Mouse (Mus musculus) bone marrow macrophage, adult 2 months (primary cell): ENCODE results near the gene Olfml3. TPM values are rescaled to one million over a fixed set of nuclear protein-coding genes. Genes with fewer than 3 reads are reported as not detected.

ENCODE experiments used
- H3K27ac ChIP-seq: 2 replicates; pipeline ENCODE4 v1.5.1; 2012; ENCODE audit warnings: low read depth, low read length; ENCODE audit not compliant: insufficient read depth
- H3K4me1 ChIP-seq: 2 replicates; pipeline ENCODE4 v1.6.1; 2012; ENCODE audit warnings: low read length; ENCODE audit not compliant: control insufficient read depth, insufficient read depth
- H3K4me3 ChIP-seq: 2 replicates; pipeline ENCODE4 v1.5.1; 2012; ENCODE audit warnings: mild to moderate bottlenecking, low read length, moderate library complexity; ENCODE audit not compliant: insufficient read depth
- CTCF ChIP-seq: IDR thresholded peaks from 2 replicates; pipeline ENCODE4 v1.5.1; 2012; ENCODE audit warnings: low read depth, mild to moderate bottlenecking, low read length, moderate library complexity
- POLR2A ChIP-seq: IDR thresholded peaks from 2 replicates; pipeline ENCODE4 v1.6.1; 2012; ENCODE audit warnings: mild to moderate bottlenecking, low read depth, low read length, borderline replicate concordance
- polyA plus RNA-seq: library from polyadenylated mRNA; stranded (reverse); fragments of >200 nt; gene quantifications from 2 replicates; pipeline ENCODE4 v1.2.4, GENCODE M21; 2012; ENCODE audit not compliant: missing spikeins, insufficient read depth, insufficient read length

Olfml3 gene
- polyA plus RNA-seq, 1 experiment: 7.6 TPM

DNA sequence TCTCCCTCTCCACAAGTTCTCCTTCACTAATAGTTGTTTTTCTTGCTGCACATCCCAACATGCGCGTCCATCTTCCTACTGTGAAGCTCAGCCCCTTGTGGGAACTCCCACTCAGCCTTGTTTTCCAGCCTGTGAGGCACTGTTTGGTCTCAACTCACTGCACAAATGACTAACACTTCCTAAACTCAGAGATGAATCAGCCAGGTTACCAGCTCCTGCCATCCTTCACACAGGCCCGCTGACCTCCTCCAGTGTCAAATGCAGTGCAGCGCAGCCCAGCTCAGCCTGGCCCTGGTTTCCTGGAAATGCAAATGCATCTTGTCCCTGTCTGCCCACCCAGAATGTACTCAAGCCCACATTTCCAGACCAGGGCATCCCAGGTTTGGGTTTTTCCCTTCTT lies 55.3 kb downstream of the Olfml3 start:
- peaks cover 12% of the 10 kb centered on the region for H3K4me1 ChIP-seq
- no peak for TF ChIP-seq POLR2A
- TF ChIP-seq CTCF: no peak
- H3K27ac ChIP-seq: no peak overlapping the region
- no peak overlapping the region for H3K4me3 ChIP-seq

- Histone ChIP-seq H3K4me3 (no peak overlapping the region), H3K4me1 (peaks cover 10% of the 10 kb centered on the region), H3K27ac (no peak overlapping the region)
- TF ChIP-seq CTCF: no peak
- no peak for TF ChIP-seq POLR2A
Observed at GRCm38 (mm10) chr3:103678811-103679210, 59.0 kb downstream of the Olfml3 start.

DNA sequence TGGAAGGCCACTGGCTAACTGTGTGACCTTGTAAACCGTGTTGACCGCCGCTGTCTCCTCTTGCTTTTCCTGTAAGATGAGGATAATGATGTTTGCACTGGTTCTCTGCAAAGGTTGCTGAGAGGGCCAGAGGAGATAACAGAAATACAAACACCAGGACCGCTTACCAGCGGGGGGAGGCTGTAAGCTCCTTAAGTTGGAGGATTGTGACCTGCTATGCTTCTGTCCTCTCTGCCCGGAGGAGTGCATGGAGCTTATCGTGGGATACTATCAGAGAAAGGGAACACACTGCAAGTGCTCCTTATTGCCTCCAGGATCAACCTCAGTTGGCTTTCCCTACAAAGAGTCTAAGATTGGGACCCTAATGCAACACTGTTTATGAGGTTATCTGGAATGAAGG lies 65.1 kb downstream of the Olfml3 start:
- no peaks in the 10 kb centered on the region for H3K4me1 ChIP-seq
- no peak overlapping the region for H3K27ac ChIP-seq
- TF ChIP-seq CTCF (no peak), POLR2A (no peak)
- H3K4me3 ChIP-seq: no peak overlapping the region

Other genes starting within 250 kb of the Olfml3 start
- gene Syt6, start 162.8 kb downstream of the Olfml3 start, polyA plus RNA-seq: not detected in 2 replicates
- gene Atg4a-ps, start 91.9 kb downstream of the Olfml3 start, polyA plus RNA-seq: 0.36 and 3.3 TPM in 2 replicates
- not detected in 2 replicates for gene Gm10964, start 1.4 kb upstream of the Olfml3 start, polyA plus RNA-seq
- gene Hipk1, start 53.6 kb upstream of the Olfml3 start, polyA plus RNA-seq: 63.3 and 82.6 TPM in 2 replicates
- gene Dclre1b, start 71.4 kb upstream of the Olfml3 start, polyA plus RNA-seq: 17.5 and 19.1 TPM in 2 replicates
- 8.4 and 11.7 TPM in 2 replicates for gene Ap4b1, start 71.5 kb upstream of the Olfml3 start, polyA plus RNA-seq
- gene Gm43064, start 71.6 kb upstream of the Olfml3 start, polyA plus RNA-seq: not detected in 2 replicates
- gene Bcl2l15, start 94.6 kb upstream of the Olfml3 start, polyA plus RNA-seq: not detected in 2 replicates
- gene Ptpn22, start 121.8 kb upstream of the Olfml3 start, polyA plus RNA-seq: 76.0 and 78.0 TPM in 2 replicates
- gene Rsbn1, start 176.1 kb upstream of the Olfml3 start, polyA plus RNA-seq: 12.6 and 13.4 TPM in 2 replicates
- 14.0 and 15.6 TPM in 2 replicates for gene Phtf1, start 230.1 kb upstream of the Olfml3 start, polyA plus RNA-seq